Comparison of ENCODE assay signal across 27 mouse cellular contexts in the genomic region with DNA sequence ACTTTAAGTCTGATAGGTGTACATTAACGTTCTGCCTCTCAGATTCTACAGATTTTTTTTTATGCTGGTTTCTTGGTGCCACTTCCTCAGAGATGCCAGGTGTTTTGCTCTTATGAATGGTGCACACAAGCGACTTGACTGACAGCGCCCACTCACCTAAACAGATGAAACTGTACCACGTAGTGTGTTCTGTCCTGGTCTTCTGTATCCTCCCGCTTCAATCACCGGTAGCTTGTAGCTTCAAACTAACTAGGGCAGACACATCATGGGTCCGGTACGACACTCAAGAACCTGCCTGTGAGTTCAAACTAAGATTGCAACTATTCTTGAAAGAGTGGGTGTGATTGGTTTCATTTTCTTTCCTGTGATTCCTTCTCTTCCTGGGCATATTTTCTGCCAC.
DNase-seq lines count a peak whose midpoint lies in the region; ATAC-seq and TF ChIP-seq lines count a peak whose summit lies in the region.
"Had no signal": no experiment of that assay in that cellular context is flagged by ENCODE, and none has a peak within 500 bp of the region (broad histone marks: within the 10 kb centered on the region; RNA-seq: fewer than 3 reads in every experiment).

No protein-coding gene starts in this region.

- WGBS in neural tube, embryonic 15.5 days: 93% methylated on average over 8 of the region's 8 CpGs
- 96% methylated on average over 8 of the region's 8 CpGs for WGBS in forebrain, postnatal 0 days
- WGBS in liver, postnatal 0 days (ENCODE audit: insufficient replicate concordance): 82% methylated on average over 8 of the region's 8 CpGs

- H3K27ac ChIP-seq in neural tube, embryonic 15.5 days (replicated peaks): no peak overlapping the region
- no peak overlapping the region for H3K27ac ChIP-seq in forebrain, postnatal 0 days (ENCODE audit: low read depth, low read length)
- no peak overlapping the region for H3K27ac ChIP-seq in liver, postnatal 0 days (ENCODE audit: low read depth)
- H3K27ac ChIP-seq: hindbrain, embryonic 14.5 days; layer of hippocampus, adult 2 months; liver, embryonic 14.5 days; midbrain, embryonic 15.5 days; stomach, embryonic 15.5 days had no signal

- ATAC-seq in inflammation-experienced regulatory T-cells, adult 6 months: peak; percentile 49
- ATAC-seq in neural tube, embryonic 15.5 days (ENCODE audit: low FRiP score): no peak
- no peak for ATAC-seq in forebrain, postnatal 0 days
- ATAC-seq in liver, postnatal 0 days: no peak
- ATAC-seq: forebrain, embryonic 14.5 days; midbrain, embryonic 15.5 days had no signal

- TF ChIP-seq CTCF in forebrain, postnatal 0 days (IDR thresholded peaks at IDR 0.05; ENCODE audit: low read depth): no peak
- no peak for TF ChIP-seq CTCF in liver, postnatal 0 days (IDR thresholded peaks at IDR 0.05; ENCODE audit: low read depth)

- TF ChIP-seq EP300 in liver, postnatal 0 days (IDR thresholded peaks at IDR 0.05; ENCODE audit: low read depth): no peak

- no peak overlapping the region for H3K4me2 ChIP-seq in neural tube, embryonic 15.5 days
- no peak overlapping the region for H3K4me2 ChIP-seq in forebrain, postnatal 0 days (ENCODE audit: low read depth)
- no peak overlapping the region for H3K4me2 ChIP-seq in liver, postnatal 0 days (ENCODE audit: low read depth, low read length)
- H3K4me2 ChIP-seq: heart, embryonic 12.5 days; hindbrain, embryonic 14.5 days; lung, embryonic 14.5 days; midbrain, embryonic 15.5 days; stomach, embryonic 15.5 days had no signal

- H3K9me3 ChIP-seq in neural tube, embryonic 15.5 days (replicated peaks): no peaks in the 10 kb centered on the region
- no peaks in the 10 kb centered on the region for H3K9me3 ChIP-seq in forebrain, postnatal 0 days (ENCODE audit: low read length)
- no peaks in the 10 kb centered on the region for H3K9me3 ChIP-seq in liver, postnatal 0 days (ENCODE audit: low read length)
- H3K9me3 ChIP-seq: heart, embryonic 12.5 days; midbrain, embryonic 15.5 days; stomach, embryonic 15.5 days had no signal

- DNase-seq in heart, adult 11 months: peak; percentile 71
- no peak for DNase-seq in heart, adult 8-10 months (ENCODE audit: low spot score)
- DNase-seq in thymus, postnatal 10 days (ENCODE audit: low spot score in 2 of 2): peak; percentile 16 to 32
- no peak for DNase-seq in cerebellum, adult 9-11 months
- no peak for DNase-seq in forebrain, postnatal 0 days
- no peak for DNase-seq in liver, postnatal 0 days
- DNase-seq: adrenal gland, adult 2 months; adrenal gland, postnatal 36 days; cerebellum, adult 2 months; cerebellum, postnatal 36 days; gastrocnemius, postnatal 25 days; heart, adult 18-20 months; kidney, adult 2 months; kidney, postnatal 36 days; liver; lung, embryonic 14.5 days; lung, postnatal 14 days; right cerebral cortex, postnatal 4 days had no signal

- H3K4me1 ChIP-seq in neural tube, embryonic 15.5 days: no peaks in the 10 kb centered on the region
- H3K4me1 ChIP-seq in forebrain, postnatal 0 days (ENCODE audit: insufficient read depth): no peaks in the 10 kb centered on the region
- H3K4me1 ChIP-seq in liver, postnatal 0 days (ENCODE audit: insufficient read depth): no peaks in the 10 kb centered on the region
- H3K4me1 ChIP-seq: heart, embryonic 12.5 days; midbrain, embryonic 15.5 days; stomach, embryonic 15.5 days had no signal

- no peaks in the 10 kb centered on the region for H3K36me3 ChIP-seq in neural tube, embryonic 15.5 days
- H3K36me3 ChIP-seq in forebrain, postnatal 0 days (ENCODE audit: insufficient read depth): no peaks in the 10 kb centered on the region
- no peaks in the 10 kb centered on the region for H3K36me3 ChIP-seq in liver, postnatal 0 days (replicated peaks; ENCODE audit: insufficient read depth, low read length)
- H3K36me3 ChIP-seq: heart, embryonic 12.5 days; midbrain, embryonic 15.5 days; stomach, embryonic 15.5 days had no signal

- H3K9ac ChIP-seq in neural tube, embryonic 15.5 days (replicated peaks): no peak overlapping the region
- no peak overlapping the region for H3K9ac ChIP-seq in forebrain, postnatal 0 days
- no peak overlapping the region for H3K9ac ChIP-seq in liver, postnatal 0 days (replicated peaks)
- H3K9ac ChIP-seq: heart, embryonic 12.5 days; hindbrain, embryonic 14.5 days; liver, embryonic 14.5 days; lung, embryonic 14.5 days; midbrain, embryonic 15.5 days; stomach, embryonic 15.5 days had no signal

- no peak overlapping the region for H3K4me3 ChIP-seq in neural tube, embryonic 15.5 days (replicated peaks)
- H3K4me3 ChIP-seq in forebrain, postnatal 0 days (ENCODE audit: low read depth, low read length): no peak overlapping the region
- no peak overlapping the region for H3K4me3 ChIP-seq in liver, postnatal 0 days (ENCODE audit: low read depth, low read length)
- H3K4me3 ChIP-seq: heart, embryonic 12.5 days; layer of hippocampus, adult 2 months; midbrain, embryonic 15.5 days; stomach, embryonic 15.5 days had no signal

- no peaks in the 10 kb centered on the region for H3K27me3 ChIP-seq in neural tube, embryonic 15.5 days (replicated peaks)
- no peaks in the 10 kb centered on the region for H3K27me3 ChIP-seq in forebrain, postnatal 0 days (ENCODE audit: insufficient read depth, low read length)
- H3K27me3 ChIP-seq in liver, postnatal 0 days (ENCODE audit: insufficient read depth, low read length): no peaks in the 10 kb centered on the region
- H3K27me3 ChIP-seq: heart, embryonic 12.5 days; midbrain, embryonic 15.5 days; stomach, embryonic 15.5 days had no signal

Comparison
In these comparisons a context has a peak if more than half of its experiments do, and no peak if none do; other contexts are left out.
1. DNase-seq: peak in heart, adult 11 months (single experiment) and thymus, postnatal 10 days (2 of 2); none in heart, adult 8-10 months (single experiment), cerebellum, adult 9-11 months (single experiment), forebrain, postnatal 0 days (single experiment) and liver, postnatal 0 days (single experiment).